Mouse (Mus musculus) myocyte (in vitro differentiated cells): ENCODE data around the gene Ephx4.

Experiments used
- E2F4 ChIP-seq: IDR thresholded peaks from one replicate; pipeline ENCODE4 v1.6.1; 2011; ENCODE audit warnings: mild to moderate bottlenecking, control low read depth, moderate library complexity; ENCODE audit not compliant: insufficient read depth
- MYOD1 ChIP-seq, 3 experiments: IDR thresholded peaks; one replicate each; pipeline ENCODE4 v1.6.1; 2011; ENCODE audit warnings: control low read depth in 2 of 3, low read depth in 2 of 3, mild to moderate bottlenecking in 2 of 3, moderate library complexity in 1 of 3; ENCODE audit not compliant: insufficient read length in 2 of 3, control insufficient read depth in 1 of 3
- POLR2A ChIP-seq: IDR thresholded peaks from one replicate; pipeline ENCODE4 v1.6.1; 2011; ENCODE audit warnings: low read depth, mild to moderate bottlenecking, control low read depth, moderate library complexity; ENCODE audit not compliant: insufficient read length

GRCm38 (mm10) chr5:107371335-107371734 lies 31.2 kb upstream of the Ephx4 start:
- no peak for TF ChIP-seq MYOD1 (IDR thresholded peaks at IDR 0.05; ENCODE audit: control insufficient read depth in 1 of 3, insufficient read length in 2 of 3, low read depth in 2 of 3)
- TF ChIP-seq POLR2A, result no peak
- TF ChIP-seq E2F4, result no peak
